Mouse (Mus musculus): ENCODE data around the gene Plcl2.

Plcl2 gene

DNA sequence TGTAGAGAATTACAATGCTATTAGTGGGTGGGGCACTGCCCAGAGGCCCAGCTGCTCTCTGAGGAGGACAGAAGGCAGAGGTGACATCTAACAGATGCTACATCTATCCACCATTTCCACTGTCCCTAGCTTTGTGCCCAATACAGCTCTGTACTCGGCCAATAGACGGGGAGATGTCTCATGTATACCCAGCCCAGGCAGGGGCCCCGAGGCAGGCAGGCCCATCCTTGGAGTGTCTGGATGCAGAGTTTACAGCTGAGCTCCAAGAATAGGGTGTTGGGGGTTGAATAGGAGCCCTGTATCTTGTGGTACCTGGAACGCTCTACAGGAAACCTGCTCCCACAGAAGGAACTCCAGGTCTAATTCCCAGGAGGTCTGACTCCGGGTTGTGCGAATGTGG, 225.6 kb downstream of the Plcl2 start:
- no peak for DNase-seq (ENCODE audit: low spot score in 2 of 2)

DNA sequence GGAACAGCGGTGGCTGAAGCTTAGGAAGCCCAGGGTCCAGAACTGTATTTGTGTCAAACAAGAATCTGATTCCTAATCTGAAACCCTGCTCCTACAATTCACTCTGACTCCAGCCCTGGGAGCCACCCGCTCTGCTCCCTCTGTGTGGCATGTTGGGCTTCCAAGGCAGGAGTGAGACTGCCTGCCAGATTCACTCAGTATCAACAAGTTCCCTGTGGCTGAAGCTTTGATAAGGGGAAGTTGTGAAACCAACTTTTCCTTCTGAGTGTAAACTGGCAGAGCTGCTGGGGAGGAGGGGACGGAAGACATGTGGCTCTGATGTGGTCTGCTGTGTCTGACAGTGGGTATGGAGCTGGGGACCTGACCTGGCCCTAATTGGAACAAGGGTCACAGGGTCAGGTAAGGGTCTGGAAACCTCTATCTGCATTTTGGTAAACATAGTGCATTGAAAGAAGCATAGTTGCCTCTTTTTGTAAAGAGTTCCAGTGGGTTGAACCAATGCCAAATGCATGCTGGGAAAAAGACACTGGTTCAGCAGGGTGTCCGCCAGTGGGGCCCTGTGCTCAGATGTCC, 226.3 kb downstream of the Plcl2 start:
- peak in 1 of 2 experiments; percentile 12 for DNase-seq (ENCODE audit: low spot score in 2 of 2)

DNA sequence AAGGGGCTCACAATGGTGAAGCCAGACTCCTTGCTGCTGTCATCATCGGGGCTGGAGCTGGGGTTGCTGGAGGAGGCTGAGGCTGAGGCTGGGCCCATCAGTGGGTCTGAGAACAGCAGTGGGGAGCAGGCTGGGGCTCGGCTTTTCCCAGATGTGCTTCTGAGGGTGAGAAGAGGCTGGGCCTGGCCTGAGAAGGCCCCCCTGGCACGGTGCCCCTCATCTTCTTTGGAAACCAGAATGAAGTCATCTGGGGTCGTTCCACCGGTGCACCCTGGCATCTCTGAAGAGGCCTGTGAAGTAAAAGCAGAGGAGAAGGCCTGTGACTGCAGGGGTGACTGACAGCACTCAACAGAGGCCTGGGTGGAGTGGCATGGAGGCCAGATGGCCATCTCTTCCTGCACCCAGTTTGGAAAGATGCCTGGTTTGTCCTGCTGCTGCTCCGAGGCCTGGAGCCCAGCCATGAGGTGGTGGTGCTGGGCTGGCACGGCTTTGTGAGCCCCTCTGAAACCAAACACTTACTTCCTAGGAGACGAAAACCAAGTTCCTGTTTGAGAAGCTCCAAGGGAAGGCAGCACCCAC, 226.8 kb downstream of the Plcl2 start:
- no peak for DNase-seq (ENCODE audit: low spot score in 2 of 2)

DNA sequence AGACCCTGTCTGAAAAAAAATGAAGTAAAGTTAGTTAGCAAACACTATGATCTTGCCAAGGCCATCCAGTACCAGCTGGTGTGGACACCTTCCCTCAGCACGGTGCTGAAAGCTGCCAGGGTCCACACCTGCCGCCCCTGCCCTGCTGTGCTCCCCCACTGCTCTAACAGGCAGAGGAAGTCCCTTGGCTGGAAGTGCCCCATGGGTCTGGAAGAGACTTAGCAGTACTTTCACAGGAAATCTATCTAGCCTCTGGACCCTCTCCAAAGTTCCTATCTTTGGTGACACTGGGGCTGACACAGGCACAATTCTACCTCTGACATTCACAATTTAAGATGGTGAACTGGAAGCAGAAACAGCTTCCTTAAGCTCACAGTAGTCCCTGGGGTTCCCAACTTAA, 227.9 kb downstream of the Plcl2 start:
- no peak for DNase-seq (ENCODE audit: low spot score in 2 of 2)

Measured in spleen, postnatal 36 days (tissue).